Mouse (Mus musculus): ENCODE measurements around the gene Espl1. TPM values are rescaled to one million over a fixed set of nuclear protein-coding genes. Genes with fewer than 3 reads are reported as not detected.
A peak's percentile ranks its signal among the peaks of the same experiment; 100 is the strongest.

The Espl1 gene
- polyA plus RNA-seq, 1 experiment from 2014 or later: 21.8 TPM

DNA sequence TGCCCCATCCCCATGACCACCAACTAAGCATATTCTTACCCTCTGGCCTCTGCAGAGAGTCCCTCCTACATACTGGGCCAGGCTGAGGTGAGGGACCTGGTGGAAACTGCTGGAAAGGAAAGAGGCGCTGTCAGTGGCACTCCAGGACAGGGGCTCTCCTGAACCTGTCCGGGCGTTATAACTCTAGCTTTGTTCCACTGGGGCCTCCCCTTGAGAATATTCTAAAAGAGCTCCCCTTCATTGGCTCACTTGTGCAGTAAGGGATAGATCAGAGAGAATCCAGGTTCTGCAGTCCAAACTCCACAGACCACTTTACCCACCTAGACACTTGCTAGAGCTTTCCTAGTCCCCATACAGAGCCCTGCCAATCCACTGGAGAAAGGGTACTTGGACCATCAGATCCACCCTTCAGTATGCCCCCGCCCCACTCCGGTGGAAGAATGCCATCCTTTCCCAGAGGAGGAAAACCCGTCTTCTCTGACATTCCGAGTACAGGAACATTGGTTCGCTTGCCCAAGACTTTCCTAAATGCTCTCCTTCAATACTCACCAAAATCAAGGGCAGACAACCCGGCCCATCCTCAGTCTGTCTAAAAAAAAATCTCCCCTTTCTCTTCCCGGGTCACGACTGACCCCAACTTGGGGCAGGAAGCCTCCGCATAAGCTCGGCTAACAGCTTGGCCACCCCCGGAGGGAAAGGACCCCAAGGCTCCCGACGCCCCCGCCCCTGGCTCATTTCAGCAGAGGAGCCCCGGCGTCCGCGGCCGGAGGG lies 39.5 kb upstream of the Espl1 start:
- ATAC-seq (peak; percentile 1), DNase-seq (ENCODE audit: low read depth, low spot score) (no peak)
- TF ChIP-seq CTCF (IDR thresholded peaks at IDR 0.05): no peak
- no peaks in the 10 kb centered on the region for H3K27me3 ChIP-seq
- POLR2A ChIA-PET: interaction anchor here (0.5 to 2.0 kb wide), 2 partner anchors 9 to 47 kb away, joined by 5 to 6 read pairs; no protein-coding TSS in a partner anchor
- CTCF ChIA-PET: no interaction called here
- in situ Hi-C loops (cut with MboI; ENCODE audit: low pct_unique_long_range_greater_than_20kb): no loop called here

DNA sequence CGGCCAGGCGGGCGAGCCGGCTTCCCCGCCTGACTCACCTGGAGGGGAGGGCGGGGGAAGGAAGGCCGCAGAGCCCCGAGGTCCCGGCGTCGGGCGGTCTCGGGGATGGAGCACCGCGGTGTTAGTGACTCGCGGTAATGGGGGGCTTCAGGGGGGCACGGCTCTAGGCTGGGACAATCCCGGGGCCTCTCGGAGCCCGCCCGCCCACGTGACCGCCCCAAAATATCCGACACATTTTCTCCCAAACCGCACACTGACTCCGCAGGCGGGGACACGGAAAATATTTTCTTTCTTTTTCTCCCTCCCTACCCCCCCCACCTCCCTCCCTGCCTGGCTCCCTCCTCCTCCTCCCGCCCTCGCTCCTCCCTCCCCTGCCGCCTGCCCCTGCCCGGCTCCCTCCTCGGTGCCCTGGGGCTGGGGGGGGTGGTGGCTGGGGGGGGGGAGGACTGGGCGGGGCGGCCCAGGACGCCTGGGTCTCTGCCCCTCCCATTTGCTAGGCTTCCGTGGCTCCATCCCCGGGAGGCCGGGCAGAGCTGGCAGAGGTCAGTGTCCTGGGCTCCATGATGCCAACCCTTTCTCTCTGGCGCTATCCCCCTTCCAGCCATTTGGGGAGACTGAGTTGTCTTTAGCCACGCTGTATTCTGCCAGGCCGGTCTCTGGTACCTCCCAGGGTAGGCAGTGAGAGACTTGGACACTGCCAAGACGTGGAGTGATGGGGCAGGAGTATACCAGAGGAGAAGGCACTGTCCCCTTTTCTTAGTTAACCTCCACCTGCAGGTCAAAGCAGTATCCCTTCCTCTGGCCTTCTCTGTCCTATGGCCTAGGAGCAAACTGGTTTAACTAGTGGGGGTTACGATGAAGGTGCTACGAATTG lies 38.6 kb upstream of the Espl1 start, which contains the start of gene Rarg:
Gene Rarg (minus strand): TSS at position 316 of the 874 bp plus-strand sequence.
- peak; percentile 68 for ATAC-seq
- DNase-seq (ENCODE audit: low read depth, low spot score): no peak
- in situ Hi-C loops (cut with MboI; ENCODE audit: low pct_unique_long_range_greater_than_20kb): no loop called here
- TF ChIP-seq CTCF (IDR thresholded peaks at IDR 0.05): no peak
- ChIA-PET CTCF (no interaction called here), POLR2A (interaction anchor here (0.9 to 2.0 kb wide), 2 partner anchors 9 to 21 kb away, joined by 4 to 6 read pairs; no protein-coding TSS in a partner anchor)
- no peaks in the 10 kb centered on the region for H3K27me3 ChIP-seq

- in situ Hi-C loops (cut with MboI; ENCODE audit: low pct_unique_long_range_greater_than_20kb): no loop called here
- ChIA-PET POLR2A (interaction anchor here (0.6 to 1.1 kb wide), 5 partner anchors 11 to 1118 kb away, joined by 3 to 4 read pairs (median 3); partner anchors contain the start of gene Pfdn5), CTCF (no interaction called here)
- no peak for TF ChIP-seq CTCF (IDR thresholded peaks at IDR 0.05)
- no peaks in the 10 kb centered on the region for H3K27me3 ChIP-seq
- no peak for DNase-seq (ENCODE audit: low read depth, low spot score)
- ATAC-seq: no peak
Measured at GRCm38 (mm10) chr15:102258076-102258470, 38.0 kb upstream of the Espl1 start.

DNA sequence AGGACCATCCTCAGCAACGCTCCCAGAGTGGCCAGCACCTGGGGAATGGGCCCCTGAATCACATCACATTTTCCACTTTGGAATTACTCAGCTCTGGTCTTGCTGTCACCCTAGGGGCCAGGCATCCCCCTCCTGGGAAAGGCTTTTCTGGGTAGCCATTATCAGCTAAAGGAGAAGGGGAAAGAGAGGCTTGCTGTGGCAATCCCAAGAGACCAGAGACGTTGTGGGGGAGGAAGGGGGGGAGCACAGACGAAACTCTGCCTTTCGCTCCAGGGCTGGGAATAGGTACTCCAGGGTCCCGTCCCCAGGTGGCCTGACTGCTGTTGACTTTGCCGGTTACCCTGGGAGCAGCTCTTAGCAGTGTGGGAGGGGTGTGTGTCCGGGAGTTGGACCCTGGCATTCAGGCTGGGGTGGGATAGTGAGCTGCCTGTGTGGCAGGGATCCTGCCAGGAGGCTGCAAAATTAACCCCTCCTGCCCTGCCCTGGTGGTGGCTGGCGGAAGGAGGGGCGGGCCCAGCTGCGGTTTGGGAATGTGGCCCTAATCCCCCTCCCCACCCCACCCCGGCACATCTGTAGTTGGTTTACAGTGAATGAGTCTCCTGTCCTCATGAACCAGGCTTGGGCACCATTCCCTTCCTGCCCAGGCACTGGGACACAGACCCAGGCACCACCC lies 37.3 kb upstream of the Espl1 start:
- DNase-seq (ENCODE audit: low read depth, low spot score) (no peak), ATAC-seq (no peak)
- no peaks in the 10 kb centered on the region for H3K27me3 ChIP-seq
- no peak for TF ChIP-seq CTCF (IDR thresholded peaks at IDR 0.05)
- ChIA-PET POLR2A (interaction anchor here (0.6 to 1.3 kb wide), 6 partner anchors 11 to 1118 kb away, joined by 3 to 4 read pairs (median 3); partner anchors contain the start of genes Csad and Pfdn5), CTCF (no interaction called here)
- in situ Hi-C loops (cut with MboI; ENCODE audit: low pct_unique_long_range_greater_than_20kb): no loop called here

DNA sequence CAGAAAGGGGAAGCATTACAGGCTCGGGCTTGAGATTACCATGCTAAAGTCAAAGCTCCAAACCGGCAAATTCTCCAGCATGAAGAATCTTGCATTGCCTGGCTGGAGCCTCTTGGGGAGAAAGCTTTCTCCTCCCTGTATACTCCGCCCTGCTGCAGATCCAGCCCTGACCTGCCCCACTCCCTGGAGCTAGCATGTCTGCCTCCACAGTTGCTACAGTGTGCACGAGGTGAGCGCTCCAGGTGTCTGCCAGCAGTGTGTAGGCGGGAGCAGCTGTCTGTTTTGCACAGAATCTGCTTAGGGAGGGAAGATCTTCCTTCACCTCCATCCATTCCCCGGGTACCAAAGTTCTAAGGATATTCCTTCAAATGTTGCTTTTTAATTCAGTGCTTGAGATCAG lies 33.5 kb upstream of the Espl1 start:
- no peak for DNase-seq (ENCODE audit: low read depth, low spot score)
- POLR2A ChIA-PET: no interaction called here
- H3K27me3 ChIP-seq: no peaks in the 10 kb centered on the region
- CTCF ChIA-PET: no interaction called here
- TF ChIP-seq CTCF (IDR thresholded peaks at IDR 0.05): no peak
- in situ Hi-C loops (cut with MboI; ENCODE audit: low pct_unique_long_range_greater_than_20kb): no loop called here
- no peak for ATAC-seq

- H3K27me3 ChIP-seq: no peaks in the 10 kb centered on the region
- no peak for DNase-seq (ENCODE audit: low read depth, low spot score)
- TF ChIP-seq CTCF (IDR thresholded peaks at IDR 0.05): no peak
- POLR2A ChIA-PET: no interaction called here
- in situ Hi-C loops (cut with MboI; ENCODE audit: low pct_unique_long_range_greater_than_20kb): no loop called here
- no peak for ATAC-seq
- CTCF ChIA-PET: no interaction called here
Measured at GRCm38 (mm10) chr15:102263037-102263436, 33.0 kb upstream of the Espl1 start.

GRCm38 (mm10) chr15:102265548-102265947 lies 30.5 kb upstream of the Espl1 start:
- no peak for DNase-seq (ENCODE audit: low read depth, low spot score)
- POLR2A ChIA-PET: interaction anchor here (1.2 kb wide), 1 partner anchor 14 kb away, joined by 6 read pairs; the partner anchor contains the start of gene Mfsd5
- in situ Hi-C loops (cut with MboI; ENCODE audit: low pct_unique_long_range_greater_than_20kb): no loop called here
- CTCF ChIA-PET: no interaction called here
- ATAC-seq: no peak
- no peak for TF ChIP-seq CTCF (IDR thresholded peaks at IDR 0.05)
- H3K27me3 ChIP-seq: no peaks in the 10 kb centered on the region

DNA sequence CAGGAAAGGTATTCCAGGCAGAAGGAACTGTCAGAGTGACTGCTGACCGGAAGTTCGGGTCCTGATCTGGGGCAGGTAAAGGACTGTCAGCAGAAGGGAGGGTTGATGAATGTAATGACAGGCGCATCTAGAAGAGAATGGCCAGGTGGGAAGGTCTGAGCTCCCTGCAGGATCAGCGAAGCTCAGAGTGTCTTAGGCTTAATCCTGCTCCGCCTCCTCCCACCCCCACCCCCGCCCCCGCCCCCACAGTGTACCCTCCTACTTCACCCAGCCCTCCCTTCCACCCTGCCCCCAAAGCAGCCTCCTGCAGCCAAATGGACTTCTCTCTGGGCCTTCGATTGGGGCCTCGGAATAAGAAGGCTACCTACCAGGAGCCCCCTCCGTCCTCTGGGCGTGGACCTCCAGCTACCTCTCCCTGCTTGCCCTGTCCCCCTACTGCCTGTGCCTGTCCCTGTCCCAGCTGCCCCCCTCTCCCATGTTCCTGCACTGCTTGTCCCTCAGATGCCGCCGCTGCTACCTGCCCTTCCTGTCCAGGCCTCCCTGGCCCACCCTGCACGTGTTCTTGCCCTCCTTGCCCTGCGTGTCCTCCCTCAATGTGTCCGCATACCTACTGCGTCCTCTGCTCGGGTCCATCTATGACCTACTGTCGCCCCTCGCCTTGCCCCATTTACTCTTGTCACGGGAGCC lies 25.6 kb upstream of the Espl1 start, which contains the start of gene Gm9918:
Gene Gm9918 (plus strand): TSS at position 290 of the 687 bp plus-strand sequence.
- no peaks in the 10 kb centered on the region for H3K27me3 ChIP-seq
- ATAC-seq (no peak), DNase-seq (ENCODE audit: low read depth, low spot score) (no peak)
- no peak for TF ChIP-seq CTCF (IDR thresholded peaks at IDR 0.05)
- in situ Hi-C loops (cut with MboI; ENCODE audit: low pct_unique_long_range_greater_than_20kb): loop anchor here (5.0 kb wide), 1 partner anchor 33 kb away; no protein-coding TSS in a partner anchor
- ChIA-PET CTCF (no interaction called here), POLR2A (no interaction called here)

GRCm38 (mm10) chr15:102271441-102271840 lies 24.6 kb upstream of the Espl1 start:
- POLR2A ChIA-PET: interaction anchor here (0.6 kb wide), 1 partner anchor 23 kb away, joined by 3 read pairs; no protein-coding TSS in a partner anchor
- in situ Hi-C loops (cut with MboI; ENCODE audit: low pct_unique_long_range_greater_than_20kb): loop anchor here (5.0 kb wide), 1 partner anchor 34 kb away; no protein-coding TSS in a partner anchor
- no peaks in the 10 kb centered on the region for H3K27me3 ChIP-seq
- CTCF ChIA-PET: no interaction called here
- DNase-seq (ENCODE audit: low read depth, low spot score) (no peak), ATAC-seq (no peak)
- TF ChIP-seq CTCF (IDR thresholded peaks at IDR 0.05): no peak
